Mouse (Mus musculus) ES-Bruce4 (cell line): ENCODE results near the gene Itgb2.

Source experiments
- CTCF ChIP-seq: IDR thresholded peaks from one replicate; pipeline ENCODE4 v1.8.1; 2011; ENCODE audit warnings: low read depth, low read length
- EP300 ChIP-seq: IDR thresholded peaks from 2 replicates; pipeline ENCODE4 v1.6.1; 2011; ENCODE audit warnings: low read depth, low read length; ENCODE audit not compliant: insufficient read depth
- POLR2A ChIP-seq: IDR thresholded peaks from one replicate; pipeline ENCODE4 v1.8.1; 2011; ENCODE audit warnings: low read length; ENCODE audit not compliant: insufficient read depth

DNA sequence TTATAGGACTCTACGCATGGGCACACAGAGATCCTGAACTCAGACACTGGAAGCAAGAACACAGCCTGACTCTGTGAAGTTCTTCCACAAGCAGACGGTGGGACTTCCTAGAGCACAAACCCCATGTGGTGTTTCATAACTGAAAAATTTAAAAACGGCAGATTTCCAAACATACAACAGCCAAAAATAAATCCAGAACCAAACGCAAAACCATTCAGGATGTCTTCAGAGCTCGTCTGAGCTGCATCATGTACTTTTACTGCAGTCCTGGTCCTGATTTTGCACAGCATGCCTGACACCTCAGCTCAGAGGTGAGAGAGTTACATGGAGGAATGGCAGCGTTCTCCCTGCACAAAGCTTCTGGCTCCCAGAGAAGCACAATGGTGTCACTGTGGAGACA is 38.5 kb upstream of the Itgb2 start:
- no peak for TF ChIP-seq EP300
- TF ChIP-seq CTCF, result no peak
- no peak for TF ChIP-seq POLR2A
